Mouse (Mus musculus) heart, adult 8-10 months (tissue): ENCODE measurements at regions not wholly inside any gene's neighbourhood (a gene's known extent, or its start where the extent isn't known, plus 50 kb on each side); places are given as distances from the start of the nearest gene placed in this dataset.

ENCODE experiments used
- DNase-seq: peaks from one replicate; pipeline ENCODE4 v3.0.0; 2022; ENCODE audit warnings: low spot score

DNA sequence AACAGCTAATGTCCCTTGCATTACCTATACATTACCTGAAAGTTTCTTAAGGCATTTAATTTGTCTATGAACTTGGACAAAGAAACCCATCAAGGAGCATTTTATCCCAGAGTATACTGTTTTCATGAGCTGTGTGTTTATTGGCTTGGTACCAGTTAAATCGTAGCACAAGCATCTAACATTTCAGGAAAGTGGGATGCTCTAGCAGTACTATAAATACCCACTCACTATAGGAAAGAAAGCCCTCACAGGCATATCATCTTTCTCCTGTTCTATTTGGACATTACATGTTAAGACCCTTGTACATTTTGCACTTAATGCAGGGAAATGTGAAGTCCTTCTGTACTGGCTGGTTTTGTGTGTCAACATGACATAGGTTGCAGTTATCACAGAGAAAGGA, 163.9 kb downstream of the Ptprc start:
- DNase-seq: no peak

DNA sequence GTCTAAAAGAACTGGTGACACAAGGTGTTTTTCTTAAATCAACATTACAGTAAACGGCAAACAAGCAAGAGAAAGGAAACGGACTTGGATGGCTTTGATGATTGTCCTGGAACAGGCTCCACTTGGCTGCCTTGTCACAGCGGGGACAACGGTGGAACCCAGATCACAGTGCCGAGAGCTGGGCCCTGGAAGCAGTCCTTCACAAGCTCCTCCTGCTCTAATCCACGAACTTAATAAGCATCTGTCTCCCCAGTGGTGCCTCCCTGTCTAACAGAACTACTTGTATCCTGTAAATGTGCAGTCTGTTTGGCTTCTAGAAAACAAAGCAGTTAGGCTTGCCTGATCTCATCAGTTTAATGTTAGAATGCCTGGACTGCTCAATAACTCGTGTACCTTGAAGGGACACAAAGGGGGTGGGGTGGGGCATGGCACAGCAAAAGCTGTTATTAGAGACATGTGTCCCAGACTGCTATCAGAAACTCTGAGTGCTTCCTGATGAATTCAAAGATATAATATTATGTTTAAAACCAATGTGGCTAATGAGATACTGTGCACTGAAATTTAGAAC, 164.5 kb downstream of the Ptprc start:
- DNase-seq: no peak

DNA sequence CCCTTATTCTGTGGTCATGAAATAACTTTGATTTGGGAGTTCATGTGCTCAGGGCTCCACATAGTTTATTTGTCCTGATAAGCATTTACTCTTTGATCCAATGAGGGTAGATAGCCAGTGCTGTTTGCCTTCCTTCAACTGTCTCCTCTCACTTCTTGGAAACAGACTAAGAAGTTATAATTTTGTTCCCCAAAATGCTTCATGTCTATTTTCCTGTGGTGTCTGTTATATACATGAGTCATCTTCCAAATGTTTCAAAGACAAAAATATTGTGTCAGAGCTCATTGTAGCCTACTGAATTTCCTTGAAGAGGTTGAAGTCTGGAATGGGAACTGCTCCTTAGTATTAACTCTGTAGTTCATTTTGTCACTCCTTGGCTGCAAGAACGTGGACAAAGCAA, 168.7 kb downstream of the Ptprc start:
- DNase-seq: no peak

DNA sequence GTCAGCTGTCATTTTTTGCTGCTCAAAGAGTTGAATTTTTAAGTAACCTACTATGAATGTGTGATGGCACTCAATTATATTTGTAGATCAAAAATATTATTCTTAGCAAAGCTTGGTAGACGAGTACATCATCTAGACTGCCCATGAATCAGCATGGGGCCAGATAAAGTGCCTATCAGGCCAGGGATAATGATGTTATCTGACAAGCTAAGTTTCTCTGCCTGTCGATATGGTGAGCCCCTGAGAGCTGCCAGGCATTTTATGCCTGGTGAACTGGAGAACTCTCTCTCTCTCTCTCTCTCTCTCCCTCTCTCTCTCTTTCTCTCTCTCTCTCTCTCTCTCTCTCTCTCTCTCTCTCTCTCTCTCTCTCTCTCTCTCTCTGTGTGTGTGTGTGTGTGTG, 171.2 kb downstream of the Ptprc start:
- DNase-seq: no peak

DNA sequence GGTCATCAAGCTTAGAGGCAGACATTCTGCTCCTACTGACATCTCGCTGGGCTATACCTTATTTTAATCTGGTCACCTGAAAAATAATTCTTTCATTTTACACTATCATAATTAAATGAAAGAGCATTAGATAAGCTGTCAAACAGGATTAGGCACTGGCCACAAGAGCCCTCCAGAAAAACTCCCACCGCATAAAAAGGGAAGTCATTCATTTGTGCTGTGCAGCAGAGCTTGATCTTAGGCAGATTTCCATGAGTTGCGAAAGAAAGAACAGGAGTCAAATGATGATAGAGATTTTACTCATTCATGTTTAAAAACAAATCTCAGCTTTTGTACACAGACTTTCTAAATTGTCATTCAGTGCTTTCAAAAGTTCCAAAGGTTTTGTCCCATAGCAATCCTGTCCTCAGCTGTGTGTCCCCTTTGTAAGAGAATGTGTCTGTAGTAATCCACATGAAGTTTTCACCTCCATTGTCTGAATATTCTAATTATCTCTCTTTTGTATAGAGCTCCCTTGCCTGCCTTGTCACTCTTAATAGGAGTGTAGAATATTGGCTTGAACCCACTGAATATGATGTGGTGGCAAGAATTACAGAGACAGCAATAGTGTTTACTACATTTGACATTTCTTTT, 176.1 kb downstream of the Ptprc start:
- no peak for DNase-seq

DNA sequence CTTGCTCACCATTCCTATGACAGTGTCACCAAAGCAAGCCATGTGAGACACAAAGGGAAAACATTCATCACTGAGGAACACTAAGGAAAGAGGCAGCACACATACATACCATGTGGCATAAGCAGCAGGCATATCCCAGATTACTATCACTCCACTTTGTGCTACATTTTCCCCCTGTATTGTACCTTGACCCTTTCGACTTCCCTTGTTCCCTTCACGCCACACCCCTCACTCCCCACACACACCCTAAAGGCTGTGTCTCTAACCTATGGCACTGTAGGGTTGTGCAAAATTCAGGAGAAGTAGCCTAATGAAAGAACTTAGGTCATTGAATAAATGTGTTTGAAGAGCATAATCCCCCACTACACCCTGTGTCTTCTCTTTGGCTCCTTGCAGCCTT, 179.5 kb downstream of the Ptprc start:
- no peak for DNase-seq

DNA sequence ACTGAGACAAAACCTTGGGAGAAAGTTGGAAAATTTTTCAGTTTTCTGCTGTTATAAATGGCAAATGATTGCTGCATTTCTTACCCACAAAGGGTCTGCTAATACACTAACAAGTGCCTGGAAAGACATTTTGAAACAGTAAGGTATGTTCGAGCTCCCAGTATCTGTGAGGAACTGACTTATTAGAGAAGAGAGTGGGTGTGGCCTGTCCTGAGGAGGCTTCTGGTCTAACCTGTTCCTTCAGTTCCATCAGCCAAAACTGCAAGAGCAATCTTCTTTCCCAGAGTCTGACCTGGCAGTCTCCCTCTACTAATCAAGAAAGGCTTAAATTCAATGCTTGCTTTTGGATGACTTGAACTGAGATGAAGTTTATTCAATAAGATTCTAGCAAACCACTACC, 183.6 kb downstream of the Ptprc start:
- DNase-seq: no peak

DNA sequence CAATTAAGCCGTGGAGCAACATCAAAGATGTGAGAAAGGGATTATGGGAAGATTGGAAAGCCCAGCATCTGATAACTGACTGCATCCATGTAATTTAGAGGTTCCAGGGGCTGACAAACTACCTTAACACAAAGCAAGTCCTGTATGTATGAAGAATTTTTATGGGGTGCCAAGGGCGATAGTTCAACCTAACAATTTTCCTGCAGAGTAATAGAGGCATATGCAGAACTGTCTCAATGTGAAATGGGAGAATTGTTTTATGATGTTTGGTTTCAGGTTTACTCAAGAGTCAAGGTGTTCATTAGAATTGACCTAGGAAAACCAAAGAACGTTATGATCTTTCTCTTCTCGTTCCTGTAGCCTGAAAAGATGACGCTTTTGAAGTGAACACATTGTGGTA, 184.1 kb downstream of the Ptprc start:
- DNase-seq: no peak

DNA sequence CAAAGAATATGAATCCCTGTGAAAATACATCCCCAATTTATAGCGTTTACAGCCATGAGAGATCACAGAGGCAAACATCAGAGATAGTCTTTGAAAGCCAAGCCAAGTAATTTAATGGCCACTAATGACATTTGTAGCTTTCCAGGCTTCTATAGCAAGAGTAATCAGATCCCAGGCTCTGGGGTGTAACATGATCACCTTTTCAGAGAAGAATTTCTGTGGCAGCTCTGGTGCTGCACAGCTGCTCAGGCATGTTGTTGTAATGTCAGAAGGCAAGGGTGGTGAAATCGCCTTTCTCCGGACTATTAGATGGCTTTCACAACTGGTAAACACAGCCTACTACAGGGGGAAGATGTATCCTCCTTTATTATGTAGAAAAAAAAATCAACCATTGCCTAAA, 202.1 kb downstream of the Ptprc start:
- no peak for DNase-seq

DNA sequence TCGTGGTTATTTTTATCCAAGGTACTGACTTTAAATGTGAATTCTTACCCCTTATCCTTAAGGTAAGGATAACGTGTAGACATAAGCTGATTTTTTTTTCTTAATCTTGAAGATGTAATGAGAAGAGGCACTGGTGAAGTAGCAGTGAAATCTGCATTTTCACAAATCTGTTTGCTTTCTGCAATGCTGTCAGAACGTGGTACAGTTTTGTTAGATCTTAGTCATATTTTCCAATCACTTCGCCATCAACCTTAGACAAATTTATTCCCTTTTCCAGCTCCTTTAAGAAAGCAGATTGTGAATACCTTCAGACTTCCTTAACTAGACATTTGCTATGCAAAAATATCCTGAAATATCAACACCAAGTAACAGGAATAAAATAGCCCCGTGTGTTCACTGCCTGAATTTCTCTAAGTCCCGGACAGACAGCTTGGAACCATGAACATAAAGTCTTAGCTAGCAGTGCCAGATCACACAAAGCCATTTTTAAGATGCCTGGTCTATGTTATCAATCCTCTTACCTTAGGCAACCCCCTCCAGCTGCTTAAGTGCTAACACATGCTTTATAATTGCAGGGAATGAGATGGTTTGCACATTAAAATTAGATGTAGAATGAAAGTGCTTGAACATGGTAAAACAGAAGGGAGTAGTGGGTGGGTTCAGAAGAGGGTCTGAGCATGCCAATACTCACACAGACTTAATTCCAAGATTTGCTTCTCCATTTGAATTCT, 202.7 kb downstream of the Ptprc start:
- no peak for DNase-seq

DNA sequence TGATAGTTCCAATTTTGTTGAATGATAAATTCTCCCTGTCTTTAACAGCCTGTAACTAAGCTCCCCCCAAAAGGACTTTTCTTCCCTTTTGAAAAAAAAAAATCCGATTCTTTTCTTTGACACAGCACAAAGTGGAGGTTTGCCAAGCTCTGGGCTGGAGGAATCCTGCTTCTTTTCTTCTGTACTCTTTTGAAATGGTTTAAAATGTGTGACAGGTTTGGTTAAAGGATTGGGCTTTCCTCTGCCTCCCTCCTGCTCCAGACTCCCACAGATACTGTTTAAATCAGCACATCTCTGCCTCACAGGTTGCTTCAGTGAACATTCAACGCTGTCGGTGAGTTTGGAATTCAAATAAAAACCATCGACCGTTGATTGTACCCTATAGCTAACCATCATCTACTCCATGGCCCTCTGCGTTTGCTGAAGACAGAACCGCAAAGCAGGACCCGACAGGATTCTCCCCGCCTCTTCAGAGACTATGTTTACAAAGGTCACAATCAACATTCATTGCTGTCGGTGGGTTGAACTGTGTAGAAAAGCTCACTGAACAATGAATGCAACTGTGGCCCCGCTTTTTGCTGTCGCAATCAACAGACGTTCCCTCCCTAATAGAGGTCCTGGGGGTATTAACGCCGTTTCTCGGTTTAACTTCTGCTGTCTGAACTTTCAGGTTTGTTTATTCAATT, 209.2 kb downstream of the Ptprc start:
- DNase-seq: no peak

DNA sequence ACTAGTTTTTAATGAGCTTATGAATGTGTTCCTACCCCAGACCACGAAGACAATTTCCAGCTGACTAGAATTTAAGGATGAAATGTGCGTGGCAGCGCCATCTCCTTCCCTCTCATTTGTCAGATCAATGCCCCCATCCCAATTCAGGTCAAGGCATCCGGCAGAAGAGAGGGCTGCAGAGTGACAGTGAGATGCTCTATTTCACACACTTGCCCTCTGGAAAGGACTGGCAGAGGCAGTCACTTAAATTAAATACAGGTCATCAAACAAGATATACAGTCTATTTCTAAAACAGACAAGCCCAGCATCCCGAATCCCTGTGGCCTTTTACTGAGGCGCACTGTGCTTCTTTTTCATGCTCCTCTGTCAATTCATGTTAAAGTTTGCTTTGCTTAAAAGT, 211.9 kb downstream of the Ptprc start:
- DNase-seq: no peak

DNA sequence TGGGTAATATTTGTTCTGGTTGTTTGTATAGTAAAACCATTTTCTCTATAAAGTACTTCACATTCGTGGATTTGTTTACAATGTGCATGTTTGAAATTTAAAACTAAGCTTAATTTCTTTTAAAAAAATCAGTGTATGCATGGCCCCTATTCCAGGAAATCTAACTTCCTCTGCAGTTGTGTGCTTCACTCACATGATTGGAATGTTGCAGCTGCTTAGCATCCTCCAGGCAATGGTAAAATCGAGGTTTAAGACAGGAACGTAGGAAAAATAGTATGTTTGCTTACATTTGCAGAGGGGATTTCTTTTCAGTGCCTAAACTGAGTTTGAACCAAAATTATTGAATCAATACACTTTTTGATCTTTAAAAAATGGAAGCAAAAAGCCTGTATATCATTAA, 217.5 kb downstream of the Ptprc start:
- DNase-seq: no peak

DNA sequence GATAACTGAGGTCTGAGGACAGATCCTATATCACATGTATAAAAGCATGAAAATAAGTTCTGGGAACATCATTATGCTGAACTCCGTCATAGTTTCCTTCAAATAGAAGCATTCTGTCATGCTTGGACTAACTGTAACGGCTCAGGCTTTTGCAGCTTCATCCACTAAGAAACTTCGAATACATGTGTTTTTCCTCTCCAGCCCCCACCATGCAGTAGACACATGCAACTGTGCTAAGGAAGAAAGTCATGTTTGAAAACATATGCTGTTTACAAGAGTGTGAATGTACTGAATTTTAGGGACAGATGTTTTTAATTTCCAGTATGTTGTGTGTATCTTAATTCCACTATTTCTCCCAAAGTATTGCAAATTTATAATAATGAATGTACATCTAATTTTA, 219.5 kb downstream of the Ptprc start:
- no peak for DNase-seq

DNA sequence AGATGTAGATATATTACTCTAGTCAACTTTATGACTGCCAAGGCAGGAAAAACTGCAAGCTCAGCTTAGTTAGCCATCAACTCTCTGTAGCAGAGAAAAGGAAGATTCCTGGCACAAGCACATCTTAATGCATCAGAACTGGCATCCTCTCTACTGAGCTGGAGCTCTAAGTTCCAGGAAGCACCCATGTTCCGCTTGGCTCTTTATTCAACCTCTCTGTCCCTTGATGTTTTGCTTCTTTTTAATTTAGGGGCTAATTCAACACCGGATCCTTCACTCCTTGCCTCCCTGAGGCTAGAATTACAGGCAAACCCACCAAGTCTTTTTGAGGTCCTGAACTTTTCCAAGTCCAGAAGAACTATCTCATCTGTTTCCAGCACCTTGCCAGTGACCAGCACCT, 220.4 kb downstream of the Ptprc start:
- no peak for DNase-seq

DNA sequence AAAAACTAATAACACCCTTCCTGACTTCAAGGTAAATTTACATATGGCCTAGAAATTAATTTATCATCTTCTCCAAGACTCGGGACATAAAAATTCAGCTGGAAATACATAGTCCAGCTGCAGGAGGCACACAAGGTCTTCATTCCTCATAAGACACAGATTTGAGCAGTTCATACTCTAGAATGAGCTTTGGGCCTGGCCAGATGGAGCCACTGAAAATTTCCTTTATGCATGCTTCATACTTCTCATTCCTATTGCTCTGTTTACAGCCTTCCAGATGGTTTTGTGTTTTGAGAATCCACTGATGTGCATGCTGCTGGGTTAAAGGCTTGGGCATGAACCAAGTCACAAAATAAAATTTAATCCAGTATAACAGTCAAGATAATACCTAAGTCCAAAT, 222.1 kb downstream of the Ptprc start:
- no peak for DNase-seq

DNA sequence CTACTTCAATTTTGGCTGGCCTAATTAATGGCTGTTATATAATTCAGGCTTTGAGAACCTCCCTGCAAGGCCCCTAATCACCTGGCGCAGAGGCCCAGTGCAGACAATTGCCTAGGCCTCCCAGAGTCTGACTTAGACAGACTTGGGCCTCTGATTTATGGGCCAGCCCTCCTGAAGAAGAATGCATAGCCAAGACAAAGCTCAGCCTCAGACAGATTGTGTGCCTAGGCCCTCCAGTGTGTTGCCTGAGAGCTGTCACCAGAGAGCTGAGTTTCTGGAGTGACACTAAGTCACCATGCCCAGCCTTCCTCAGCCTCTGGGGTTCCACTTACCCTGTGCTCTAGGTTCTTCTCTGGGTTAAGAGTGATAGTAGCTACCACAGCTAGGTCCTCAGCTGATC, 222.7 kb downstream of the Ptprc start:
- no peak for DNase-seq

DNA sequence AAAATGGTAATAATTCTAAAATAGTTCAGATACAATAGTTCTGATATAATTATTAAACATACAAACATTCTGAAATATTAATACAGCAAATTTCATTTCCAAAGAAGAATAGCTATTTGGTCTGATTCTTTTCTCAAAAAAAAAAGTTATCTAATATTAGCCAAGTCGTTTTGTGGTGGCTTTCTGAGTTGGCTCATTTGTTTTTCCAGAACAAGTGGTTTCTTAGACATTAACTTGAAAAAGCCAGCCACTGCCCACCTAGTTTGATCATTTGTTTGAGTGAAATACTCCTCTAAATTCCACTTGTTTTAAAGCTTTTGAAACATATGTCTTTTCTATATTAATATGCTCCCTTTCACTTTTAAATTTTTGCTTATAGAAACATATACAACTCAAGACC, 227.6 kb downstream of the Ptprc start:
- DNase-seq: no peak

DNA sequence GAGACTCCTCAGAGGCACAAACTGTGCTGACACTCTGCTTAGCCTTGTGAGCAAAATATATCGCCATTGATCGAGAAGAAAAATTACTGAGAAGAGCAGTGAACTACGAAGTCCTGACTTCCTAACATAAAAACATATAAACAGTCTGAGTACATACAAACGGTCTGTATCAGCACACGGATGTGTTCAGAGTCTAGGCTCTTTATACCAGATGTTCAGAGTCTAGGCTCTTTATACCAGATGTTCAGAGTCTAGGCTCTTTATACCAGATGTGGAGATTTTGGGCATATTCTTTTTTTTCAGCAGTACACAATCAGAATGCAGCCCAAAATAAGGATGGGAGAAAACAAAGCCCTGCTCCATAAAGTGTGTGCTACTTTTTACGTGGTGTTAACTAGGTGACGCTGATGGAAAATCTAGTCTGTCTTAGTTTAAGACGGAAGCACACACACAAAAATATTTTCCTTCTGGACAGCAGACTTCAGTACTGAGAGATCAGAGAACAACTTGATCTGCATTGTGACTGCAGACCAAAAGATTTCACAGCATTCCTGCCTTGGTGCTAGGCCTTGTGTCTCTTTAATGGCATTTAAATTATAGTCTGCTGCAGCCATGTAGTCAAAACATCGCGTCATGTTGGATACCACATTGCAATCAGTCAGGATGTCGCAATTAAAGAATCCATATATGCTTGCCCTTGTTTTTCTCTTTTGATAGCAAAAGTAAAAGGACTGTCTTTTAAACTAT, 233.6 kb downstream of the Ptprc start:
- no peak for DNase-seq

DNA sequence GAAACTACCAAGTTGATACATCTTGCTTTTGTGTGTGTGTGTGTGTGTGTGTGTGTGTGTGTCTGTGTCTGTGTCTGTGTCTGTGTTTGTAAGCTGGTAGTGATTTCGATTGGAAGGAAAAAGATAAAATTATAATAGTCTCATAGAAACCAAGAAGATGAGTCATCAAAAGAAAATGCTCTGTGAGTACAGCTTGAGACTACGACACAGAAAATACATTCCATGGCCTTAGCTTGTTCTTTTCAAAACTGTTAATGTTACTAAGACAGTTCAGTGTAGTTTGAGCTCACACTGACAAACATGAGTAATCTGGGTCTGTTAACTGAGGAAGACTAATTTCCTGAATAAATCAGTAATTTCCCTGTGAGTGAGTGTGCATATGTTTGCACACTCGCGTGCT, 239.8 kb downstream of the Ptprc start:
- no peak for DNase-seq

DNA sequence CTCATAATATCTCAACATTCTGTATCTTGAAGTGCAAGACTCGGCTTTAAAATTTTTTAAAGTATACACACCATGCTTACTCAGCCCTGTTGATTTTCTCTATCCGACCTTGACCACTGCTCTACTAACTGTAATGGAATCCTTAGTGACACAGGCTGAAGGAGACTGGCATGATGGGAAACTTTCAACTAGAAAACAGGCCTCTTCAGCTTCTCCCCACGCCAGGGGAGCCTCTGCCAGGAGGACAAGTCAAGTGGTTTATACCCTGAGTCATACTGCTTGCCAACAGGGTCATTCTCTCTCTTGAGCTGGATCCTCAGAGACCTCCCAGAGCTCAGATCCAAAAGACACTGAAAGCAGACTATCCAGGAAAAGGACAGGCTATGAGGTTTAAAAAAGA, 245.7 kb downstream of the Ptprc start:
- no peak for DNase-seq

DNA sequence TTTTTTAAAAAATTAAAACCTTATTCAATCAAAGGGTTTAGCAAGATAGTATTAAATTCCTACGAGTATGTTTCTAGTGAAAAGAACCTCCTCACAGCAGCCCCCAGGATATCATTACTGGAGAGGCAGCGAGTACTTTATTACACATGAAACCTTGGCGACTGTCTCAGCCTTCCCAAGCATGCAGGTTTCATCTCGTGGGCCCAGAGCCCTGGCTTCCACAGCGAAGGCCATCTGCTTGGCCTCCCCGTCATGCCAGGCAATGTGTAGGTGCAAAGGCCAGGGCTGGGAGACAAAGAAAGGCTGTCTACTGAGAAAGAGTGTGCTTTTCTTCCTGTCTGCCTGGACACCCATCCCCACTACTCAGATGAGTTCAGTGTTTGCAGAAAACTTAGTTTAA, 247.0 kb downstream of the Ptprc start:
- DNase-seq: no peak
